Mouse (Mus musculus) brain, embryonic 14.5 days (tissue): ENCODE measurements around the gene Pprc1.

Experiments
- CTCF ChIP-seq: fragments of 200-500 bp; IDR thresholded peaks from 2 replicates; pipeline ENCODE4 v1.5.1; 2012; ENCODE audit warnings: inconsistent platforms, mild to moderate bottlenecking, moderate library complexity, borderline replicate concordance; ENCODE audit not compliant: insufficient read depth, insufficient read length; ENCODE audit errors: extremely low read depth
- POLR2A ChIP-seq: fragments of 200-500 bp; IDR thresholded peaks from 2 replicates; pipeline ENCODE4 v1.6.1; 2012; ENCODE audit warnings: mild to moderate bottlenecking, inconsistent platforms, borderline replicate concordance; ENCODE audit not compliant: poor library complexity, insufficient read depth, insufficient read length, severe bottlenecking; ENCODE audit errors: extremely low read depth

- TF ChIP-seq CTCF (no peak), POLR2A (no peak)
These were observed 13.8 kb downstream of the Pprc1 start for GRCm38 (mm10) chr19:46058466-46058865.
